Mouse (Mus musculus): ENCODE results near the gene Meis1.

The Meis1 gene

GRCm38 (mm10) chr11:18948600-18949295 is 70.0 kb downstream of the Meis1 start:
- no peak for DNase-seq (ENCODE audit: low read depth, low spot score)

DNA sequence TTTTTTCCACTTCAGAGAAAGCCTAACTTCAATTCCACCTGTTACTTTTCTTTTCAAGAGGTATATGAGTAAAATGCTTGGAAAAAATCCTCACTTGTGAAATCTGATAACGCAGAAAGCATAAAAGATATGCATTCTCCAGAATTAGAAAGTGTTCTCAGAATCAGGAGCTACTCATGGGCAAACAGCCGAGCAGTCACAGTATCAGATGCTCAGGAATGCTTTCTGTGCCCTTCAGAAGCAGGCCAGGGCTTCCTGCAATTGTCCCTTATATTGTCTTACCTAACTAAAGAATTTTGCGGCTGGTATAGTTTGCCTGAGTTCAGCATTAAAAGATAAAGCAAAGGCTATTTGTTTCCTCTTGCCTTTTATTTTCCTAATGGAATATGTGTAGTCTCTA is 71.4 kb downstream of the Meis1 start:
- no peak for DNase-seq (ENCODE audit: low read depth, low spot score)

- DNase-seq (ENCODE audit: low read depth, low spot score) = no peak
Observed at GRCm38 (mm10) chr11:18945778-18946177, 73.0 kb downstream of the Meis1 start.

DNA sequence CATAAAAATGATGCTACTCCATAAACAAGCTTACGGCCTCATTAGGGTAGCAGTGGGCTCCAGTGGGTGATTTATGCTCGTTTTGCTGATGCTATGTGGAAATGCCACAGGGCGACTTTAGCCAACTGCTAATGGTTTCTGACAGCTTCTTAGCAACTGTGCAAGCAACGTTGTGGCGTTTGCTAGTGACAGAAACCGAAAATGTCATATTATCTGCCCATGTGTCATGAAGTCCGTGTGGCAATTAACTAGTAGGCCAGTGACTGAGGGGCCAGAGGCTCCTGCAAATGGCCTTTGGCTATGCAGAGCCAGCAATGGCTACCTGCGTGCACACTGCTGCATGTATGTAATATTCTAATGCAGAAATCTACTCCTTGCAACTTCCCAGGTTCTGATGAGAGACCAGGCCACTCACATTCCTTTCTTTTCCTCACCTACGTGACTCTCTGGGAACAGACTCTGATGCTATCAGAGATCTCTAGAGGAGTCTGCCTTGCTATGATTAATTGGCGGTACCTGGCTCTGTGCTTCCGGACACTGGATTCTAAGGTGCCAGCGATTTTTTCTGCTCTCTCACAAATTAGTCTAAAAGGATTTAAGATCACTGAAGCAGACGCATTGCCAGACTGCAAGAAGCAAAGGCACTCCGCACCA is 73.7 kb downstream of the Meis1 start:
- no peak for DNase-seq (ENCODE audit: low read depth, low spot score)

DNA sequence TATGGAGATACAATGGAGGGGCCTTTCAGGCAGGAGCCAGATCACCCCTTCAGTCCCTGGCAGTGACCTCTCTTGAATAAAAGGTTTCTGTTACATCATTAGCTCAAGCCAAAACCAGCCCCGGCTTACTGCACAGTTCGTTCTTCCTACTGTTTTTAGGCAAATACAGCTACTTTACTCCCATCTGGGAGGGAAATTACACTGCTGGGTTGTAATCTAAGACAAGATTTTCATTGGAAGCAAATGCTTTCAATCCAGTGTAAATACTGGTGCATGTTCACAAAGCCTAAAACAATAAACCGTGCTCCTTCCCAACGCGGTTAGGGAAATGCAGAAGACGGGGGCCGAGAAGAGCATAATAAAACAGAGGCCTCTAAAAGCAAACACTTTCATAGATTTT is 74.6 kb downstream of the Meis1 start:
- DNase-seq (ENCODE audit: low read depth, low spot score) = no peak

GRCm38 (mm10) chr11:18942990-18943389 is 75.8 kb downstream of the Meis1 start:
- DNase-seq (ENCODE audit: low read depth, low spot score) = no peak

- no peak for DNase-seq (ENCODE audit: low read depth, low spot score)
Observed at GRCm38 (mm10) chr11:18940916-18941315, 77.9 kb downstream of the Meis1 start.

DNA sequence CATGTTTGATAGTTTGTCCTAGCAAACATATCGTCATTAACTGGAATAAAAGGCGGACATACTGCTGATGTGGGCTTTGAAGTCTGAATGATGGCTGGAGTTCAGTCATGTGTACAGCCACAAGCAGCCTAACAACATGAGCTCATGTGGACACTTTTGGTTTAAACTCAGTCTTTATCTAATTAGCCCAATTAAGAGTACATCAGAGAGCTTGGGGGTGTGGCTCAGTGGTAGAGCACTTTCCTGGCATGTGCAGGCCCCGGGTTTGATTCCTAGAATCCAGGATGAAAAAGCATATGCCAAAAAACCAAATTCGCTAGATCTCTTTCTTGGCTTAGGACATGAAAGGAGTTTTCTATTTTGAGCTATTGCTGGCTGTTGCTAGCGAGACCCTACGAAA is 83.9 kb downstream of the Meis1 start:
- no peak for DNase-seq (ENCODE audit: low read depth, low spot score)

DNA sequence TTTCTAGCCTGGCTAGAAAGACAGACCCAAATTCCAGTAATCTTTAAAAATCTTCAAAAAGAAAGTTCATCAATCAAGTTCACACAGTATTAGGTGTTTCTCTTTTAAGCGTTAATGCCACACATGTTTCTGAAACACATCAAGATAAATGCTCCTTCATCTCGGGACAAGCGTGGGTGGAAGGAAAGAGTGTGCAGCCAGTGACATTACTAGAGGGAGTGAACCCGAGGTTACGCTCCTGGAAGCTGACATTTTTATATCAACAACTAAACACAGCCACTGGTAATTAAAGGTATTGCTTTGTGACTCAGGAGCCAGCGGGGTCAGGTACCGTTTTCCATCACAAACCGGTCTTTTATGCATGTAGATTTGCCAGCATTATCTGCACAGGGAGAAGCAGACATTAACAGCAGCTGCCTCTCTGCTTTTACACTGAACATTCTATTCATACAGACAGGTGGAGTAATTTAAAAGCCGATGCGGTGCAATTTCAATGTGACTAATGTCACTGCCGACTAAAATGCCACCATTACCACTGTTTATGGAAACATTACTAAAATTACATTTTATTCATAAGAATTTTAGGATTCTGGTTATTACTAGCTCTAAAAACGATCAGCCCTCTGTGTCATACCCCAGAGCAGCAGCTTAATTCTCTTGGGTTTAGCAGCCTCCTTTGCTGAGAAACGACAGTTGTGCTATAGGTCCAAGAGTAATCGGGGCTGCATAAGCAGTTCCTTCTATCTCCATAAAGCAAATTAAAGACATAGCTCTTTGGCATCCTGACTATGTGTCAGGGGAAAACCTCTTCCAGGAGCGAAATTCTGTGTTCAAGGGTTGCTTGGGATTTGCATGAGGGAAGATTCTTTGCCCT is 87.5 kb downstream of the Meis1 start:
- DNase-seq (ENCODE audit: low read depth, low spot score) = no peak

- DNase-seq (ENCODE audit: low read depth, low spot score) = no peak
Observed at GRCm38 (mm10) chr11:18929779-18930728, 88.7 kb downstream of the Meis1 start.

DNA sequence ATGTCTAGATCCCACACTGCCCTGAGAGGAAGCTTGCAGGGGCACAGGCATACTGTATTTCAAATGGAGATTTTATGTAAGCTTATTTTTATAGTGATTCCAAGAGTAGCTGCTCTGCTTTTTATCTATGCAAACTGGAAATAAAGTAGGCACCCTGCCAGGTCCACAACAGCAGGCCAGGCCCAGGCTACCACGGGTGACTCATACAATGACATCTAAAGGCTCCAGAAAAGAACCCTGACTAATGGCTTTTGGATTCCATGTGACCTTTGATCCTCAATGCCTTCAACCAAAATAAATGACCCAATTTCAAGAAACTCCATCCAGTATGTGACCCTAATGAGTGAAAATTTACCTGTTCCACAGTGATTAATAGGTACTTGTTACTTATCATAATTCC is 91.4 kb downstream of the Meis1 start:
- no peak for DNase-seq (ENCODE audit: low read depth, low spot score)

DNA sequence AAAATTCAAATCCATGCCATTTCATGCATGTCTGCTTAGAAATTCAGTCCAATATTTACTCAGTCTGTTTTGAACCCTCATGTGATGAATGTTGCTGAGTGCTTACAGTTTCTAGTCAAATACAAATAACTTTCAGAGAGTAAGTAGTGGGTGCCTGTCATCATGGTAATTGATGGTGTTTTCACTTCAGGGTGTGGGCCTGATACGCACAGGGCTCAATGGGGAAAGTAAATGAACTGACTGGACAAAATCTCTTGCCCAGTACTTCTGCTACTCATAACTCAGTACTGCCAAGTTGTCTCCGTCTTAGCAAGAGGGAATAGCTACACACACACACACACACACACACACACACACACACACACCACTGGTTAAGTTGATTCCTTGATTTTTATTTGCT is 92.0 kb downstream of the Meis1 start:
- DNase-seq (ENCODE audit: low read depth, low spot score) = no peak

DNA sequence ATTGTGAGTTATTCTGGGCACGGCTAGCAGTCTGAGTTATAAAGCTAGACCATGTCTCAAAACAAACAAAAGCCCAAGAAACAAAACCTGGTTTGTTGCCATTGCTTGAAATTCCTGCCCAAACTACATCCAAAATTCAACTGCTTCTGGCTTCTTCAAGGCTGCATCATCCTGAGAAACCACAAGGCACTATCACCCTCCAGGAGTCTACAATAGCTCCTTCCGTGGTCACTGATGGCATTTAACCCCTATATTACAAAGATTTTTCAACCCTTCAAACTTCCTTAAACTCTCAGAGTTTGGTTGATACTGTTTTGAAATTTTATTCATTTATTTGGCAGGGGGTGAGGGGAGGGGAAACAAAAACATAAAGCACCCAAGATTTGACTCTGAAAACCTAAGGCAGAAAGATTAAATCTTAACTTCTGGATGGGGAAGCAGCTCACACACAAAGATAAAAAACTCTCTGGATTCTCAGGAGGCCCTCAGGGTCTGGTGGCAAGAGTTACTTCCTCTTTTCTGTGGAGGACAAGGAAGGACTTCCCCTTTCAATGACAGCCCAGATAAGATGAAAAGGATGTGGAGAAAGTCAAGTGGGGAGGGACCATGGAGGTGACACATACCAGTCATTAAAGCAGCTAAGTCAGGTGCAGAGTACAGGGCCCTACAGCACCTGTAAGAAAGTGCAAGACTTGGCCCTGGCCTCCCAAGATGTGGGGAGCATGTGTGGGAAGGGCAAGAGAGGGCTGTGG is 94.0 kb downstream of the Meis1 start:
- DNase-seq (ENCODE audit: low read depth, low spot score) = no peak

DNA sequence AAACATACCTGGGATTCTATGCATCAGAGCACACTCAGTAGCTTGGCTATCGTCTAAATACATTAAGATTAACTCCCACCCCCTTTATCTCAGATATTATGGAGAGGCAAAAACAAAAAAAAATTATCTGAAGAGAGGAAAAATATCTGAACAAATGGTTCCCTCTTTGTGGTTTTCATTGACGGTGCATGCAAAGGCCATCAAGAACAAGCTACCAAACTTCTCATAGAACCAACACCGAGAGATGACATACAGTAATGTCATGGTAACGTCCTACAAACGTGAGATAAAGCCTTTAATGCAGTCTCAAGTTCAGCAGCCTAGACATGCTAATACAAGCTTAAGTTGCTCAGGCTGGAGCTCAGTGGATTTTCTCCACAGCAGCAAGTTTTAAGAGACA is 95.5 kb downstream of the Meis1 start:
- no peak for DNase-seq (ENCODE audit: low read depth, low spot score)

DNA sequence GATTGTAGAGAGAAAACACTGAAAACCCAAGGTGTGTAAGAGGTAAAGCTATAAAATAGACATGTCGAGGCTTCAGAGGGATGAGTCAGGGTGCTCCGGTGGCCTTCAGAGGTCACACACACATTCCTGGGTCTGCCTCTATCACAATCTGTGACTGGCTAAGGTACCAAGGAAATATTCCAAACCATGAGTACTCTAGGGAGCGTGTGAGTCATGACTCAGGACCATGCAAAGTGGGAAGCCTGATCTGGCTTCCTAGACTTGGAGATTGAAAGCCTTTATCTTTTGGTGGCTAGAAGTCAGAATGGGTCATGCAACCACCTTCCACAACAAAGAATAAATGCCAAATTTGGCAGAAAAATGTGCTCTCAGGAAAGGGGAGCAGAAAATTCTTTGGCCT is 98.1 kb downstream of the Meis1 start:
- DNase-seq (ENCODE audit: low read depth, low spot score) = no peak

DNA sequence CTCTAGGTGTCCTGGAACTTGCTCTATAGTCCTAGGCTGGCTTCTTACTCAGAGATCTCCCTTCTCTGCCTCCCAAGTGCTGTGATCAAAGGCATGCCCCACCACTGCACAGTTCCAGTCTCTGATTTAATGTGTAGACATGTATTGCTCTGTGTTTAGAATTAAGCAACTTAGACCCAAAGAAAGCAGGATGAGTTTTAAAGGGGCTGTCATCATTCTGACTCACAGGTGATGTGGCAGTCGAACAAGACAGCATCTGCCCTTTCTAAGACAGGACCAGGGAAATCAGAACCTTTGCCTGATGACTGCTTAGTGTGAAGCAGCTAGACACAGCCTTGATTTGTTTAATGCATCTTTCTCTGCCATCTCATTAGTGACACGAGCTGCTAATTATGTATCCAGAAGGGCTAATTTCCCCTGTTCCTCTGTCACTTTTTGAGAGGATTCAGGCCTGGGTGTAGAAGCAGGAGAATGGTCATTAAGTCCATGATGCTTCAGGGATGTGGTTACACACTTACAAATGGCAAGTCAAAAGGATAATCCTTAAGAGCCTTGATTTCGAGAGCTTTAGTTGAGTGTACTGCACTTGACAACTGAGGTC is 99.5 kb downstream of the Meis1 start:
- no peak for DNase-seq (ENCODE audit: low read depth, low spot score)

- no peak for DNase-seq (ENCODE audit: low read depth, low spot score)
Observed at GRCm38 (mm10) chr11:18917887-18918286, 100.9 kb downstream of the Meis1 start.

DNA sequence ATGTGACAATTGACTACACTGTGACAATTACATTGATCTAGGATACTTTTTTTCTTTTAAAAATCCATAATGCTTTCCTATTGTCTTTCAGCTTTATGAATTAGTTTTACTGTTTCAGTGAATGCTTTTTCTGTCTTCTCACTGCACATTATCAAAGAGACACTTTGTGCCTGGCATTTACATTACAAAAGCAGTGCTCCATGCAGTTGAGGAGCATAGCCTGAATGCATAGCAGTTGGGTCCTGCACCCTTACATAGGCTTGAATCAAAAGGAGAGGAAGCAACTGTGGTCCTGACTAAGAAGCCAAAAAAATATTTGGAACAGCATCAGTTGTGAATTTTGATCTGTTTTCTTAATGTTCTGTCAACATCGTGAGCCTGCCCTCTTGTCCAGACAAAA is 105.5 kb downstream of the Meis1 start:
- no peak for DNase-seq (ENCODE audit: low read depth, low spot score)

- no peak for DNase-seq (ENCODE audit: low read depth, low spot score)
Observed at GRCm38 (mm10) chr11:18912311-18913019, 106.3 kb downstream of the Meis1 start.

- DNase-seq (ENCODE audit: low read depth, low spot score) = no peak
Observed at GRCm38 (mm10) chr11:18906866-18907265, 111.9 kb downstream of the Meis1 start.

Measured in telencephalon, adult 2 months (tissue).